Mouse (Mus musculus) forebrain, embryonic 13.5 days (tissue): ENCODE measurements around the gene Ren1. TPM values are rescaled to one million over a fixed set of nuclear protein-coding genes. Genes with fewer than 3 reads are reported as not detected.
"Not testable (repeated sequence)": the region's sequence is repeated elsewhere in the genome, so short reads cannot be mapped to it uniquely, and the experiment has no call there.

ENCODE experiments used
- ATAC-seq: fragments of 200-750 bp; cut with Nextera tagmentation; 2 replicates; pipeline ENCODE4 v1.8.0; 2017
- H3K27ac ChIP-seq: fragments of 300-500 bp; sonication (generic); 2 replicates; pipeline ENCODE4 v1.5.1; 2015; ENCODE audit warnings: inconsistent platforms, mild to moderate bottlenecking, moderate library complexity
- H3K27me3 ChIP-seq: fragments of 300-500 bp; sonication (generic); 2 replicates; pipeline ENCODE4 v1.6.1; 2015; ENCODE audit warnings: mild to moderate bottlenecking, inconsistent platforms
- H3K36me3 ChIP-seq: fragments of 300-500 bp; sonication (generic); 2 replicates; pipeline ENCODE4 v1.6.1; 2015; ENCODE audit warnings: mild to moderate bottlenecking, inconsistent platforms; ENCODE audit not compliant: poor library complexity, severe bottlenecking
- H3K4me1 ChIP-seq: fragments of 300-500 bp; sonication (generic); 2 replicates; pipeline ENCODE4 v1.6.1; 2015; ENCODE audit warnings: inconsistent platforms
- H3K4me2 ChIP-seq: fragments of 300-500 bp; sonication (generic); 2 replicates; pipeline ENCODE4 v1.6.1; 2015; ENCODE audit warnings: inconsistent platforms, mild to moderate bottlenecking, moderate library complexity
- H3K4me3 ChIP-seq: fragments of 300-500 bp; sonication (generic); 2 replicates; pipeline ENCODE4 v1.5.1; 2015; ENCODE audit warnings: mild to moderate bottlenecking, inconsistent platforms
- H3K9ac ChIP-seq: fragments of 300-500 bp; sonication (generic); 2 replicates; pipeline ENCODE4 v1.6.1; 2015; ENCODE audit warnings: mild to moderate bottlenecking, inconsistent platforms
- H3K9me3 ChIP-seq: fragments of 300-500 bp; sonication (generic); replicated peaks from 2 replicates; pipeline ENCODE4 v1.6.1; 2016; ENCODE audit warnings: inconsistent platforms
- WGBS: fragments of 180-500 bp; shearing (Covaris S2); methylation state at CpG from one replicate; pipeline ENCODE4 v1.1.7; 2015; 5-methylcytosine and 5-hydroxymethylcytosine counted together
- polyA plus RNA-seq: library from polyadenylated mRNA; unstranded; fragments of >200 nt; fragmentation: Nextera tagmentation; extraction: Ambion mirVana; gene quantifications from 2 replicates; pipeline ENCODE4 v1.2.1, GENCODE M21; 2015

Ren1 gene
- polyA plus RNA-seq, 1 experiment from 2014 or later = not detected

DNA sequence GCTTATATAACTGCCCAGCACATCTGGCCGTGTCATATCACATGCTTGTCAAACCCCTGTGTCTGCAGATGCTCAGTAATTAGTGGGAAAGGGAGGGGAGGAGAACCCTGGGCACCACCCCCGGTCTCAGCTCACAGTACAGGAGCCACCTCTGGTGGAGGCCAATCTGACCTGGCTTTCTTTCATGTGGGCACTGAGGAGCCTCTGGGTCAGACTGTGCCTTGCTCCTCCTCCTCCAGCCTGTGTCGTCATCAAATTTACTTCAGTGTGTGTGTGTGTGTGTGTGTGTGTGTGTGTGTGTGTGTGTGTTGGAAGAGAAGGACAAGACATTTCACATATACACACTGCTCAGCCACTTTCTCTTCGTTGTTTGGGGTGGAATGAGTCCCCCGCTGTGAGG lies 27.0 kb upstream of the Ren1 start:
- Histone ChIP-seq H3K27ac (no peak overlapping the region), H3K4me3 (no peak overlapping the region), H3K9ac (no peak overlapping the region), H3K4me1 (peaks cover 6% of the 10 kb centered on the region), H3K9me3 (peaks cover 4% of the 10 kb centered on the region; the same call in 1 of the 2 replicates), H3K4me2 (no peak overlapping the region), H3K27me3 (no peaks in the 10 kb centered on the region; the same call in 1 of the 2 replicates), H3K36me3 (no peaks in the 10 kb centered on the region)
- 49% methylated on average over 5 of the region's 5 CpGs for WGBS
- no peak for ATAC-seq

DNA sequence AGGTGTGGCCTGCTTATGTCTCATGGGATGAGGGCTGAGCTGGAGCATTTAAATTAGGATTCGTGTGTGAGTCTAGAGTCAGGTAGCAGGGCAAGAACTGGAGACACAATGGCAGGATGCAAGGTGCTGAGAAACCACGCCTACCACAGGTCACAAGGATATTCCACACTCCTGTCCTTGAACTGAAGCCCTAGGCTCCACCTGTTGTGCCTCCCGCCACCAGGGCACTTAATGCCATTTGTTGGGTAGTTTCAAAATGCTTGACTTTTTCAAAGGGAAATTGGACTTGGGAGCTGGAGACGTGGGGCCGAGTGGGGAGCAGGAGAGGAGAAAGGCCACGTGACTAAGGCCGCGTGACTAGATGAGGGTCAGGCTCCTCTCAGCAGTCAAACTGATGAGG lies 24.4 kb upstream of the Ren1 start:
- 83% methylated on average over 8 of the region's 8 CpGs for WGBS

DNA sequence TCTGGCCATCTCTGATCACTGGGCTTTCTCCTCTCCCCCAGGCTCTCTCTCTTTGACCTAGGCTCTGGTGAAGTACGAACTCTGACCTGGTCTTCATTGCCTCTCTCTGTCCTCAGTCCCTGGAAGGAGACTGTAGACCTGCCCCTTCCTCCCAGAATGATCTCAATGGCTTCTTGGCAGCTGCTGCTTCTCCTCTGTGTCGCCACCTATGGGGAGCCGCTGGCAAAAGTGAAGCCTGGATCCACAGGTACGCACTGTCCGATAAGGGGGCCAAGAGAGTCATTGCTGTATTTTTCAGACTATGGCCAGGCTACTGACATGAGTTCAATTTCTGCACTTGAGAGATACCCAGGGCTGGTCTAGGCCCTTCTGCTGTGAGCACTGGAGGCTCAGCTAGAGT lies 23.2 kb upstream of the Ren1 start:
- 66% methylated on average over 5 of the region's 5 CpGs for WGBS
- peaks cover 28% of the 10 kb centered on the region for H3K4me1 ChIP-seq
- no peak for ATAC-seq
- H3K9ac ChIP-seq = no peak overlapping the region
- H3K36me3 ChIP-seq = no peaks in the 10 kb centered on the region
- H3K27ac ChIP-seq = no peak overlapping the region
- H3K27me3 ChIP-seq = peaks cover 11% of the 10 kb centered on the region; the same call in 1 of the 2 replicates
- no peak overlapping the region for H3K4me3 ChIP-seq
- H3K4me2 ChIP-seq = no peak overlapping the region
- H3K9me3 ChIP-seq = no peaks in the 10 kb centered on the region

More for the DNA sequence above, 24.4 kb upstream of the Ren1 start:
- no peaks in the 10 kb centered on the region for H3K36me3 ChIP-seq
- ATAC-seq = no peak
- H3K9ac ChIP-seq = no peak overlapping the region
- H3K27ac ChIP-seq = no peak overlapping the region
- H3K4me3 ChIP-seq = no peak overlapping the region
- H3K9me3 ChIP-seq = no peaks in the 10 kb centered on the region
- H3K4me2 ChIP-seq = no peak overlapping the region
- peaks cover 11% of the 10 kb centered on the region; the same call in 1 of the 2 replicates for H3K27me3 ChIP-seq
- peaks cover 22% of the 10 kb centered on the region for H3K4me1 ChIP-seq

DNA sequence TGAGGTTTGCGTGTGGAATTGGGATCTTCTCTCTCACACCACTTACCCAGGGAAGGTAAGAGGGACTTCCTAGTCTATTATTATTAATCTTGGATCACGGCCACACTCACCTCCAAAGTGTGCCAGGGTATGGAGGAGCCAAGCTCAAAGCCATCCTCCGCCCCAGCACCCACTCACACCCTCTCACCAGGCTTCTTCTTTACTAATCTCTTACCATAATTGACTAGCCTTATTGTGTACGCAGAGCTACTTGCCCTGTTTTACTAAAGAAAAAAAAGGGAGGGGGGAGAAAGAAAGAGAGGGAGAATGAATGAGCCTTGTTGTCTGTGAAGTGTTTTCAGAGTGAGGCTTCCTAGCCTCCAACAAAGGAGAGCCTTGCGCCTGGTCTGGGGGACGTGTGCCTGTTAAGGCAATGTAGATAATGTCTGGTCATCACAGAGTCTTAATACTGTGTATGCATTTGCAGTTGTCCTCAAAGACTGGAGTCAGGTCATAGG lies 22.0 kb upstream of the Ren1 start:
- no peak overlapping the region for H3K9ac ChIP-seq
- 20% methylated on average over 6 of the region's 6 CpGs for WGBS
- no peaks in the 10 kb centered on the region for H3K36me3 ChIP-seq
- peaks cover 11% of the 10 kb centered on the region; the same call in 1 of the 2 replicates for H3K27me3 ChIP-seq
- H3K4me3 ChIP-seq = no peak overlapping the region
- H3K4me2 ChIP-seq = 0 out of 2 replicates have a peak overlapping the region, but pooled peaks have one; percentile 59
- H3K9me3 ChIP-seq = no peaks in the 10 kb centered on the region
- peak; percentile 54; the same call in 1 of the 2 replicates for ATAC-seq
- H3K4me1 ChIP-seq = peaks cover 28% of the 10 kb centered on the region
- H3K27ac ChIP-seq = no peak overlapping the region

DNA sequence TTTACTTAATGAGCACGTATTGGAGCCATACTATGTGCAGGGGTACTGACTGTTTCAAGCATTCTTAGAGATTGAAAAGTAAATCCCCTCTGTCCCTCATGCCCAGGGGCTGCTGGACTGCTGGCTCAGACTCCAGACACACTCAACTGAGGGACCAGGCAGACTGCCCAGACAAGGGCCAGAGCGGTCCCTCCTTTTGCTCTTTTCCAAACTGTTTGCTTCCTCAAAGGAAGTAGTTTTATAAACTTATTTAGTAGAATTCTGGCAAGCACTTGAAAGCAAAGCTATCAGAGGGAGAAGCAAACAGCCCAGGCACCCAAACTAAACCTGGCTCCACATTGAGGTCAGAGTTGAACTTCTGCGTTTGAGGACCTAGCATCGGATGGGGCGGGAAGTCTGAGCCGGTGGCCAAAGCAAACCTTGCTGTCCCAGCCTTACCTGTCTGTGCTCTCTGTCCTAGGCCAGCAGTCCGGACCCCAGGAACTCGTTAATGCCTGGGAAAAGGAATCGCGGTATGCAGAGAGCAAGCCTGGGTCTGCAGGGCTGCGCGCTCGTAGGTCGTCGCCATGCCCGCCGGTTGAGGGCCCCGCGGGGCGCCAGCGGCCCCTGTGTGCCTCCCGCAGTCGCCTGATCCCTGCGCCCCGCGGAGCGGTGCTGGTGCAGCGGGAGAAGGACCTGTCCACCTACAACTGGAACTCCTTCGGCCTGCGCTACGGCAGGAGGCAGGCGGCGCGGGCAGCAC lies 21.2 kb upstream of the Ren1 start:
- Histone ChIP-seq H3K4me3 (peak overlapping the region; percentile 31), H3K9ac (peak overlapping the region; percentile 51; the same call in 1 of the 2 replicates), H3K4me2 (peak overlapping the region; percentile 59), H3K36me3 (no peaks in the 10 kb centered on the region), H3K27ac (no peak overlapping the region), H3K9me3 (no peaks in the 10 kb centered on the region), H3K4me1 (peaks cover 28% of the 10 kb centered on the region), H3K27me3 (peaks cover 11% of the 10 kb centered on the region; the same call in 1 of the 2 replicates)
- ATAC-seq = no peak; the same call in 1 of the 2 replicates
- WGBS = 5% methylated on average over 34 of the region's 34 CpGs

DNA sequence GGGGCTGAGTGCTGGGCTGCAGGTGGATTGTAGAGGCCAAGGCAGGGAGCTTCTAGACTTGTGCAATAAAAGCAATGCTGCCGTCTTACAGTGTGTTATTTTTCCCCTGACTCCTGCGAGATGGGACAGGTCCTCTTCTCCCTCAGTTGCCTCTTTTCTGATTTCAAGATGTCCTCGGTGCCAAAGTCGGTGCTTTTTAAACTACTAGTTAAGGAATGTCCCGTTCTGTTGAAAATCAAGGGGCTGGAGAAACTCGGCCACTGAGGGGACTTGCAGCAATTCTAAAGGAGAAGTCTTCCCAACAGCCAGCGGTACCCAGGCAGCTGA lies 20.7 kb upstream of the Ren1 start:
- H3K9ac ChIP-seq = peak overlapping the region; percentile 51; the same call in 1 of the 2 replicates
- no peaks in the 10 kb centered on the region for H3K9me3 ChIP-seq
- H3K36me3 ChIP-seq = no peaks in the 10 kb centered on the region
- whole genome bisulfite sequencing = 20% methylated on average over 7 of the region's 7 CpGs
- ATAC-seq = no peak
- H3K4me2 ChIP-seq = peak overlapping the region; percentile 59
- H3K4me1 ChIP-seq = peaks cover 28% of the 10 kb centered on the region
- H3K27ac ChIP-seq = no peak overlapping the region
- H3K27me3 ChIP-seq = peaks cover 11% of the 10 kb centered on the region; the same call in 1 of the 2 replicates
- H3K4me3 ChIP-seq = peak overlapping the region; percentile 31

DNA sequence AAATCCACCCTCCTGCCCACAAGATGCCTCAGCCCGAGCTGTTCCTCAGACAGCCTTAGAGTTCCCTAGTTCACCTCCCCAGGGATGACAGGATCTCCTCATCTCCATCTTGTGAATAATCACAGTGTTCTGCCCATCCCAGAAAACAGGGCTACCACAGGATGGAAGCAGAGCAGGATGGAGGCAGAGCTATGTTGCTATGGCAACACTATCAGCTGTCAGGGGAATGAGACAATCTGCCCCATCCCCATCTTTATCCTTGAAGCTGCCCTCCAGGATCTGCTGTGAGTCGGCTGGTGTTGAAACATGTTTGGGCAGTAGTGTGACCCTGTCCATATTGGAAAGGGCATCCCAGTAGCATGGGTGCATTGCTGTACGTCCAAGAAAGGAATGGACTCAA lies 19.2 kb upstream of the Ren1 start:
- Histone ChIP-seq H3K9ac (no peak overlapping the region), H3K4me2 (no peak overlapping the region), H3K9me3 (no peaks in the 10 kb centered on the region), H3K27ac (no peak overlapping the region), H3K36me3 (no peaks in the 10 kb centered on the region), H3K4me3 (no peak overlapping the region), H3K27me3 (peaks cover 11% of the 10 kb centered on the region; the same call in 1 of the 2 replicates), H3K4me1 (peaks cover 28% of the 10 kb centered on the region)
- WGBS = 70% methylated on average over 3 of the region's 3 CpGs
- ATAC-seq = peak; percentile 76

DNA sequence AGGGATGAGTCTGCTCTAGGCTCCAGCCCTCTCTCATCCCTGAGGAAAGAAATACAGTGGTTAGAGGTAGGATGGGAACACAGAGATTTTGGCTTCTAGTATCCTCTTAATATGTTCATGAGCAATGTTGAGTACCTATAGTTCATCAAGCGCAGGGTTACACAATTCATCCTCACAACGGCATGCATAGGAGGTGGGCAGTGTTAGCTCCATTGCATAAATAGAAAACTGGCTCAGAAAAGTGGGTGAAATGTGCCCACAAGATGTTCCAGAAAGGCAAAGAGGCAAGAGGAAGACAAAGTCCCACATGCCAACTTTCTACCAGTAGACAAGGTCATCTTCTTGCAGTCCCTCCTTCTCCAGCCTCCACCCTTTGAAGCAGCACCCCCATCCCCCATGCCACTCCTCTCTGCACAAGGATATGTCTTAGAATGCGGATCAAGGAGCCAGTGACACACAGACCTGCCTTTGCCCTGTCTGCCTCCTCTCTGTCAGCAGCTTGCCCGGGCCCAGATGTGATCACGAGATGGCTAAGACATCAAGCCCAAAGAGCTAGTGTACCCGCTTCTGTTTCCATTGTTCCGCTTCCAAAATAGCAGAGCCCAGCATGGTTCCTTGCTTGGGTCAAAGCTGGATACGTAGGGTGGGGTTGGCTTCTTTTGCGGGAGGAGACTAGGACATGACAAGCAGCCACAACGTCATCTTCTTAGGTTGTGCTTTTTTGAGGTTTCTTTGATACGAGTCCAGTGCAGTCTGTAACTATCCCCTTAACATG lies 17.5 kb upstream of the Ren1 start:
- Histone ChIP-seq H3K4me3 (no peak overlapping the region), H3K9ac (no peak overlapping the region), H3K9me3 (no peaks in the 10 kb centered on the region), H3K4me2 (no peak overlapping the region), H3K36me3 (no peaks in the 10 kb centered on the region), H3K4me1 (peaks cover 27% of the 10 kb centered on the region), H3K27me3 (peaks cover 11% of the 10 kb centered on the region; the same call in 1 of the 2 replicates), H3K27ac (no peak overlapping the region)
- 88% methylated on average over 11 of the region's 11 CpGs for WGBS
- no peak for ATAC-seq

DNA sequence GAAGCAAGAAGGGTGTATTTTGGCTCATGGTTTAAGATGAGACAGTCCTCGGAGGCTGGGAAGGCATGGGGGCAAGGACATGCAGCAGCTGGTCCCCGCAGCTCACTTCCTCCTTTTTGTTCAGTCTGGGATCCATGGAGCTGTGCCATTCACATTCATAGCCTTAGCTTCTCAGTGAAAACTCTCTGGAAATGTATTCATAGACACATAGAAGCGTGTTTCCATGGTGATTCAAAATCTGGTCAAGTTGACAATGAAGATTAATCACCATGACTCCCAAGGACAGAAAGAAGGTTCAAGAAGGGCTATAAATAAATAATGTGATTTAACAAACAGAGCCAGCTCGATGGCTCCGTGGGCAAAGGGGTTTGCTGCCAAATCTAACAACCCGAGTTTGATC lies 16.4 kb upstream of the Ren1 start:
- Histone ChIP-seq H3K4me1 (peaks cover 16% of the 10 kb centered on the region), H3K27ac (no peak overlapping the region), H3K9ac (no peak overlapping the region), H3K4me2 (no peak overlapping the region), H3K36me3 (no peaks in the 10 kb centered on the region), H3K9me3 (no peaks in the 10 kb centered on the region), H3K4me3 (no peak overlapping the region), H3K27me3 (peaks cover 9% of the 10 kb centered on the region; the same call in 1 of the 2 replicates)
- no peak for ATAC-seq
- 60% methylated on average over 6 of the region's 6 CpGs for WGBS

DNA sequence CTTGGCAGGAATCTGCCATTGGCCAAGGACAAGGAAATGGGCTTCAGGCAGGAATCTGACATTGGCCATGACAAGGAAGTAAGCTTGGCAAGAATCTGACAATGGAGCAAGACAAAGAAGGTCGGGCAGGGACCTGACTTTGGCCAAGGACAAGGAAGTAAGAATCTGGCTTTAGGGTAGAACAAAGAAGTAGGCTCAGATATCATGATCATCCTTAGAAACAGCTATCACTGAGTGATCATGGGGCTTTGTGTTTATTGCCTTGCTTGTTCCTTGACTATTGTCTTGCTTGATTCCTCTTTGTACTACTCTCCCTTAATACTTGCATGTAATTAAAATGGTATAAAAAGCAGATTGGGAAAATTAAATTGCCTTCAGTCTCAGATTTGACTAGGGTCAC lies 9.9 kb upstream of the Ren1 start:
- H3K27ac ChIP-seq, H3K9me3 ChIP-seq, H3K9ac ChIP-seq, H3K4me1 ChIP-seq, H3K27me3 ChIP-seq, H3K36me3 ChIP-seq, H3K4me2 ChIP-seq, ATAC-seq, H3K4me3 ChIP-seq: not testable (repeated sequence)
- WGBS = 73% methylated on average over 1 of the region's 1 CpGs

DNA sequence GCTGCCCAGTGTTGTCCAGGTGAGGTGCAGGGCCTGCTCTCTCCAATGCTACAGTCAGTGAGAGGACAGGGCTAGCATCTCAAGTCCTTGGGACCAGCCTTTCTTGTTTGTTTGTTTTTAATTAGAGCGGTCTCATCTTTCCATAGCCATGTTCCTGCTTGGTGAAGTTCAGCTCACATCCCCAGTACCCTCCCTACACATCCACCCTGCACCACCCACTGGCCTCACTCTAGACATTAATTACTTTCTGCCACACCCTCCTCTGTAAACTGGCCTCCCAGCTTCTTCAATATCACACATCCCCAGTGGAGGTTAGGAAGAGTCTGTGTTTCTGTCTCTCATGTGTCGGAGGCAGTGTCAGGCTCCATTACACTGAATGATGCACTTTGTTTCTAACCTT lies 6.0 kb upstream of the Ren1 start:
- ATAC-seq = no peak
- H3K27ac ChIP-seq = no peak overlapping the region
- no peak overlapping the region for H3K4me2 ChIP-seq
- H3K27me3 ChIP-seq = no peaks in the 10 kb centered on the region
- H3K4me1 ChIP-seq = no peaks in the 10 kb centered on the region
- H3K9me3 ChIP-seq = no peaks in the 10 kb centered on the region
- no peaks in the 10 kb centered on the region for H3K36me3 ChIP-seq
- WGBS = 96% methylated on average over 2 of the region's 2 CpGs
- no peak overlapping the region for H3K9ac ChIP-seq
- H3K4me3 ChIP-seq = no peak overlapping the region

DNA sequence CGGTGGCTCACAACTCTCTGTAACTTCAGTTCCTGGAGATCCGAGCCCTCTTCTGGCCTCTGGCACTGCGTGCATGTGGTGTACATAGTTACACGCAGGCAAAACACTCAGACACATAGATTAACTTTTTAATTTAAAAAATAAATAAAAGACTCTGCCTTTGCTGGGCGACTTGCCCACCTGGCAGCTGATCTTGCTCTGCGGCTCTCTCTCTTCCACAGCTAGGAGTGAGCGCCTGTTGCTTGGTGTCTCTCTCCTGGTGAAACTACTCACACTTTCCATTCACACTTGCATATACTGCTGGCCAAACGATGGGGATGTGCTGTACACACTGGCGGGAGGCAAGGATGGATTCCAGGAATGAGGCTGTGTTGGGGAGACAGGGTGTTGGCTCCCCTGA lies 3.8 kb upstream of the Ren1 start:
- Histone ChIP-seq H3K9me3 (no peaks in the 10 kb centered on the region), H3K36me3 (no peaks in the 10 kb centered on the region), H3K4me3 (no peak overlapping the region), H3K4me2 (no peak overlapping the region), H3K4me1 (no peaks in the 10 kb centered on the region), H3K9ac (no peak overlapping the region), H3K27ac (no peak overlapping the region), H3K27me3 (no peaks in the 10 kb centered on the region)
- no peak for ATAC-seq
- WGBS = 85% methylated on average over 9 of the region's 9 CpGs
